Mouse (Mus musculus) brain, adult 2 months (tissue): ENCODE measurements around the gene Khdc4.
A peak's percentile ranks its signal among the peaks of the same experiment; 100 is the strongest.
"Not testable (repeated sequence)": the region's sequence is repeated elsewhere in the genome, so short reads cannot be mapped to it uniquely, and the experiment has no call there.

ENCODE experiments used
- DNase-seq: peaks from one replicate; pipeline ENCODE4 v3.0.0; 2011; ENCODE audit warnings: low read depth, low spot score

Khdc4 gene

DNA sequence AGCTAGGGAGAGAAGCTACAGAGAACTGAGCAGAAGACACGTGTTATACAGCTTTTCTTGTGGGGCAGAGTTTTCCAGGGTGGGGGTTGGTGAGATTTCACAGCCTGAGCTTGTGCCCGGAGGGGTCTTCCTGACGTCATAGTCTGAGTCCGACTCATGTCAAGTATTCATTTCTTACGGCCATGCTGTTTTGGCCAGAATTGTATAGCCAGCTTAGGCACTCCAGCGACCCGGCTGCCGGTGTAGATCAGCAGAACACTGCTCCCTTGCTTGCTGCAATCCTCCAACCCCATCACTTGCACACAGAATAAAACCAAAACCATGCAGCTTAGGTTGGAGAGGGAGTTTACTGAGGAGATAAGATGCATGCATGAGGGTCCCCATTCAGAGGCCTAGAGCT is 30.0 kb upstream of the Khdc4 start:
- no peak for DNase-seq

- no peak for DNase-seq
Measured at GRCm38 (mm10) chr3:88658441-88659127, 27.0 kb upstream of the Khdc4 start.

- DNase-seq, result no peak
Measured at GRCm38 (mm10) chr3:88659798-88660197, 25.8 kb upstream of the Khdc4 start.

DNA sequence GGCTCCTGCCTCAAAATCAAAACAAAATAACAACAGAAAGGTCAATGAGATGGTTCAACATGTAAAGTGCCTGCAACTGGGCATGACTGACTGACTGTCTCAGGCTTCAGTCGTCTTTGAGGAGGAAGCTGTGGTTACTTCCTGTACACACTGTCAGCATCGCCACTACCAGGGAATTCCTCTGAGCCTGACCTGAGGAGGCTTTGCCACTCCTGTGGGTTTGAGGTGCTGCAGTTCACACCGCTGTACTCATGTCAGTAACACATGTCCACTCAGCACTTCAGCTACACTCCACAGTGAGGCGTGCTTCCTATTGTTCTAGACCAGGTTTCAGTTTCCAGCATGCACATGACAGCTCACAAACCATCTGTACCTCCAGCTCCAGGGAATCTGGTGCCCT is 21.5 kb upstream of the Khdc4 start:
- DNase-seq, result no peak

DNA sequence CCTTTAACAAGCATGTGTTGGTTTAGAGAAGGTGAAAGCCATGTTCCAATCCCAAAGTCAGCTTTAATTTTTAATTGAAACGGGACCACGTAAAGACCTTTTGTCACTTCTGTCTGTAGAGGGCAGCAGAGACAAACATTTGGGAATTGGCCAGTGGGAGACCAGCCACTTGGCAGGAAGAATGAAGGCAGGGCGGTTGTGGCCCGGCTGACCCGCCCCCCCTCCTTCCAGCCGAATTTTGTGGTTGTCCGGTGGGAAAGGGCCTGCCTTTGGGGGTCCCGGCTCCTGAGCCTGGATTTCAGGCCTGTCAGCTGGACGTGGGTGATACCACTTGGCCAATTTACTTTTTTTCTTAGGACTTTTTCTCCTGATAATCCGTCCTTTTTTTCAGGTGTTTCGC is 8.2 kb upstream of the Khdc4 start:
- DNase-seq, result peak; percentile 90

DNA sequence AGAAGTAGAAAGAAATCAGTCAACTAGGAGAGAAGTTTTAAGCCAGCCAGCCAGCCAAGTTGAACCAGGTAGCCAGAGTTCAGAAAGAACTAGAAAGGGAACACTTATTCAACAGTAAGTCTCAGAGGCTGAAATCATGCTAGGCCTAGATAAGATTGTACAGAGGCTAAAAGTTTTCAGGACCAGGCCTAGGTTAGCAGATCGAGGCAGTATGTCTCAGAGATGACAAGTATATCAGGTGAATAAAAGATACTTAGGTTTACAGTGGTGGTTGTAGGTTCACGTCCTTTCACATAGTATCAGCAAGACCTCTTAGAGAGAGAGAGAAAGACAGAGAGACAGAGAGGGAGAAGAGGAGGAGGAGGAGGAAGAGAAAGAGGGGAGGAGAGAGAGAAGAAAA is 1.8 kb upstream of the Khdc4 start:
- DNase-seq, result no peak

DNA sequence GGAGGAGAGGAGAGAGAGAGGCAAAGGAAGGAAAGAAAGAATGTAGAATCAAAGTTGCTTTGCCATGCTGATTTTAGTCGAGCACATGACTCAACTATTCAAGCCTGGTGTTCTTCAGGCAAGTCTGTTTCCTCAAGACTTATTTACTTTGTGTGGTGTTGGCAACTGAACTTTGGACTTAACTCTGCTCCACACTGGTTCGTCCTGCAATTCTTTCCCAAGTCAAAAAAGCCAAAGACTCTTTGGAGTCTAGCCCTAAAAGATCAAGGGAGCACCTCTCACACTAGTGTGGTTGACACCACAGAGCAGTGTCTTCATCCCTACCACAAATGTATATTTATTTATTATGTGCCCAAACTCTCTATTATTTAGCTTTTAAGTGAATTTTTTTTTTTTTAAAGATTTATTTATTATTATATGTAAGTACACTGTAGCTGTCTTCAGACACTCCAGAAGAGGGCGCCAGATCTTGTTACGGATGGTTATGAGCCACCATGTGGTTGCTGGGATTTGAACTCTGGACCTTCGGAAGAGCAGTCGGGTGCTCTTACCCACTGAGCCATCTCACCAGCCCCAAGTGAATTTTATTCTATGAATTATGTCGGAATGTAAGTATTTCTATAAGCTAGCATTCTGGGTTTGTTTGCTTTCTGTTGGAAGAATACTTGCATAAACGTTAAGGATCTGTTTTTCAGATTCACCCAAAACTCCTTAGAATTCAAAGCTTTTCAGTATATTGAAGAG is 1.2 kb upstream of the Khdc4 start:
- no peak for DNase-seq

DNA sequence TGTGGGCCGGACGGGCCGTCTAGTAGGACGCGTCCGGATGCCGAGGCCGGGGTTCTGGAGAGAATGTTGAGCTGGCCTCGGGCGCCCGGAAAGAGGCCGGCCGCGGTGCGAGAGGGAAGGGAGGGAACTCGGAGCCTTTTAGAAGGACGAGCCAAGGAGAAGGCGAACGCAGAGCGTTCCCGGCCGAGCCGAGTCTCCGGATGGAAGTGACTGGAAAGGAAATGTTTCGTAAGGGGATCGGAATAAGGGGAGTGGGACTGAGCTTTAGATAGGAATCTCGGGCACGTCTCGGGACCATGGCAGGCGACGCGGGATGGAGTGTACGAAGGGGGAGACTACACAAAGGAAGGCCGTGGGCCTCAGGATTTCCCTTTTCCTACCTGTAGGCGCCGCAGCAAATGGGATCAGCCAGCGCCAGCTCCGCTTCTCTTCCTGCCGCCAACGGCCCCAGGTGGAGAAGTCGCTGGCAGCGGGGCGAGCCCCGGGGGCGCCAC is 402 bp downstream of the Khdc4 start:
- peak; percentile 81 for DNase-seq

DNA sequence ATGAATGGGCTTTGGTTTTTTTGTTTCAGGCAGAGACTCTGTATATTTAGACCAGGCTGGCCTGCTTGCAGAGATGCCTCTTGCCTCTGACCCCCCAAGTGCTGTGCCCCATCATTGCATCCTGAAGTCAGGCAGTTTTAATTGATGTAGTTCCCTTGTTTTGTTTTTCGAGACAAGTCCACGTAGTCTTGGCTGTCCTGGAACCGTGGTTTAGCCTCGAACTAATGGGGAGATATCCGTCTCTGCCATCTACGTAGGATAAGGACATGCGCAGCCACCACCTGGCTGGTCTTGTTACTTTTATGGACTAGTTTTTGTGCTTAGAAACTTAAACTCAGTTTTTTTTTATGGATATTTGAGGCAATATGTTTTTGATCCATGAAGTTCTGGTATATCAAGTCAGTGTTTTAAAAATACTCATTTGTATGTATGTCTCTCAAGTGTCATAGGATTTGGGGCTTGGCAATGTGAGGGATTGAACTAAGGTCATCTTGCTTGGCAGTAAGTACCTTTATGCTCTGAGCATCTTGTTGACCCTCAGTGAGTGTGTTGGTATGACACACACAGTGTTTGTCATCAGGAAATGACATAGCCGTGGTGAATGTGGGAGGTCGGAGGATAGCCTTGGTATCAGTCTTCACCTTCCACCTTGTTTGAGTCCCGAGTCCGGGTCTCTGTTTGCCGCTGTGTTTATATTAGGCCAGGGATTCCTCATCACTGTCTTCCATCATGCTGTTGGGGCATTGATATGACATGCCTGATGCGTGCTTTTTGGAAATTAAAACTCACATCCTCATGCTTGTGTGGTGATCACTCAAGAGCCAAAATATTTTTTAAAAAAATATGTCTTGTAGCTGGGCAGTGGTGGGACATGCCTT is 1.4 kb downstream of the Khdc4 start:
- DNase-seq, result no peak

GRCm38 (mm10) chr3:88689079-88689478 is 3.5 kb downstream of the Khdc4 start:
- no peak for DNase-seq

GRCm38 (mm10) chr3:88695545-88695944 is 9.9 kb downstream of the Khdc4 start:
- DNase-seq, result no peak

- no peak for DNase-seq
Measured at GRCm38 (mm10) chr3:88698051-88698450, 12.4 kb downstream of the Khdc4 start.

GRCm38 (mm10) chr3:88698834-88699233 is 13.2 kb downstream of the Khdc4 start:
- DNase-seq, result no peak

- no peak for DNase-seq
Measured at GRCm38 (mm10) chr3:88700247-88700646, 14.6 kb downstream of the Khdc4 start.

- DNase-seq, result peak; percentile 55
Measured at GRCm38 (mm10) chr3:88701222-88701621, 15.6 kb downstream of the Khdc4 start.

DNA sequence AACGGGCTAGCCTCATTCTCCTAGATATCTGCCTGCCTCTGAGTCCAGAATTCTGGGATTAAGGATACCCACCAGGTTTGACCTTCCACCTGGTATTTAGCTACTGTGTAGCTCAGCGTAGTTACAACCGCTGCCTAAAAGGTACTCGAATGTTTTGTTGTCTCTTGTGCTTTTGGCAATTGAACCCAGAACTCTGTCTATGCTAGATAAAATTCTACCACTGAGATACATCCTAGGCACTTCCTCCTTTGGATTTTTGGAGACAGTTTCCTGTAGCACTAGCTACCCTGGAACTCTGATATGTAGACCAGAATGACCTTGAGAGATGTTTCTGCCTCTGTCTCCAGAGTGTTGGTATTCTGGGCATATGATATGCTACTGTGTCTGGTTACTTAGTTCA is 28.1 kb downstream of the Khdc4 start:
- no peak for DNase-seq

DNA sequence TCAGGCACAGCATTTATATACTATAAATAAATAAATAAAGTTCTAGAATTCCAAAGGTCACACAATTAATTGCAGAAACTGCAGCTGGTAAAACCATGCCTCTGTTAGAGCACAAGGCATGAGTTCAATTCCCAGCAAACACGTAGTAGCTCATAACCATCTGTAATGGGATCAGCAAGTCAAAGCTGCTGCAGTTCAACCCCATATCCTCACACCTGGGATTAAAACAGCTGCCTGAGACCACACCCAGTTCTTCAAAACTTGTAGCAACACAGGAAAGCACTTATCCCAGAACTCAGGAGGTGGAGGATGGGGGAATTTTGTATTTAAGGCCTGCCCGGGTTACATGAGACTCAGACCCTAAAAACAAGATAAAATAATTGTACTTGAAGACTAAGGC is 29.1 kb downstream of the Khdc4 start:
- no peak for DNase-seq

GRCm38 (mm10) chr3:88715716-88716115 is 30.1 kb downstream of the Khdc4 start:
- not testable (repeated sequence) for DNase-seq

DNA sequence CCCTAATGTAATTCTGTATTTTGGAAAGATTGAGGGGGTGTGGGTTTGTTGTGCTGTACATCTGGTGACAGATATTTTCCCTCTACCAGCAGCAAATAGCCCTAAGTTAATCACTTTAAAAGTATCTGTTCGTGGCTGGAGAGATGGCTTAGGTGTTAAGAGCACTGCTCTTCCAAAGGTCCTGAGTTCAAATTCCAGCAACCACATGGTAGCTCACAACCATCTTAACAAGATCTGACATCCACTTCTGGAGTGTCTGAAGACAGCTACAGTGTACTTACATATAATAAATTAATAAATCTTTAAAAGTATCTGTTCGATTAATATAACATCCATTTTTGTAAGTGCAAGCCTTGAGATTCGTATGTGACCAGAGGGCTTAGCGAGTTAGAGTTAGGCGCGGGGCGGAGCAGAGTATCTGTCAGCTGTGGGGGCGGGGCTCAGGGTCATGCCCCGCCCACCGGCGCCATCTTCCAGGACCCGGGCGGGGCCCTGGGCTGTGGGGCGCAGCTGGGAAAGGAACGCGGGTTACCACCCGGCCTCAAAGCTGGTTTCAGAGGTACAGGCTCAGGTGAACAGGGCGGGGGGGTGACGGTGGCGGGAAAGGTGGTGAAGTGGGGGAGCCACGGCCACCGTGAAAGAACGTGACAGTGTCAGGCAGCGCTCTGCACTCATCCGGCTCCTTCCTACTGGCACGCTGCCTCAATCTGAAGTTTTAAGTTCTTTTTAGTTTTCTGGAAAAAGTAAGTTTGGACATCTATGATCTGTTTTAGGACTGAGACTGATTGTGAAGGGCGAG is 31.0 kb downstream of the Khdc4 start, which contains the start of gene Rit1:
TSS of gene Rit1 (plus strand) at position 440 of the 799 bp plus-strand sequence.
- DNase-seq, result peak; percentile 86

- peak; percentile 44 for DNase-seq
Measured at GRCm38 (mm10) chr3:88717198-88717798, 31.7 kb downstream of the Khdc4 start.

DNA sequence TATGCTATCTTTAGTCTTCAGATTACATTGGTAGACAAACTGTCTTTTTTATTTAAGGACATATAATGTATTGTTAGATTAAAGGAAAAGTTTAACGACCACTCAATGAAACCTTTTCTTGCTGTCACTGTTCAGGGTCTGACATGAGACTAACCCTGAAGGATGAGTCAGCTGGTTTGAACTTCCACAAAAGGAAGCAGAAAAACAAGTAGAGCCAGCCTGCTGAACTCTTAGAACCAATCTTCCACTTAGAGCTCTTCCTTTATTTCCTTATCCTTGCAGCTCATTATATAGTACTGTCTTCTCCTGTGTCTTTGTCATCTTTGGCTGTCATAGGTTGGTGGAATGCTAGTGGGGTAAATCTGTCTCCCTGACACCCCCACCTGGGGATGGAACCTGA is 32.2 kb downstream of the Khdc4 start:
- DNase-seq, result peak; percentile 29
